Mouse (Mus musculus) heart, embryonic 13.5 days (tissue): ENCODE measurements around the gene Csgalnact2. TPM values are rescaled to one million over a fixed set of nuclear protein-coding genes. Genes with fewer than 3 reads are reported as not detected.

Experiments used
- ATAC-seq: fragments of 200-750 bp; cut with Nextera tagmentation; 2 replicates; pipeline ENCODE4 v1.8.0; 2017; ENCODE audit warnings: moderate TSS enrichment; ENCODE audit not compliant: insufficient number of reproducible peaks, low FRiP score, low TSS enrichment; ENCODE audit errors: extremely low read depth
- H3K27ac ChIP-seq: fragments of 300-500 bp; sonication (generic); replicated peaks from 2 replicates; pipeline ENCODE4 v1.5.1; 2015; ENCODE audit warnings: moderate library complexity, mild to moderate bottlenecking, inconsistent platforms
- H3K27me3 ChIP-seq: fragments of 300-500 bp; sonication (generic); replicated peaks from 2 replicates; pipeline ENCODE4 v1.6.1; 2015; ENCODE audit warnings: mild to moderate bottlenecking, inconsistent platforms
- H3K36me3 ChIP-seq: fragments of 300-500 bp; sonication (generic); 2 replicates; pipeline ENCODE4 v1.6.1; 2015; ENCODE audit warnings: mild to moderate bottlenecking, inconsistent platforms
- H3K4me1 ChIP-seq: fragments of 300-500 bp; sonication (generic); 2 replicates; pipeline ENCODE4 v1.6.1; 2015; ENCODE audit warnings: inconsistent platforms
- H3K4me2 ChIP-seq: fragments of 300-500 bp; sonication (generic); 2 replicates; pipeline ENCODE4 v1.6.1; 2015; ENCODE audit warnings: inconsistent platforms, mild to moderate bottlenecking, moderate library complexity
- H3K4me3 ChIP-seq: fragments of 300-500 bp; sonication (generic); 2 replicates; pipeline ENCODE4 v1.5.1; 2015; ENCODE audit warnings: moderate library complexity, mild to moderate bottlenecking, inconsistent platforms
- H3K9ac ChIP-seq: fragments of 300-500 bp; sonication (generic); 2 replicates; pipeline ENCODE4 v1.6.1; 2015; ENCODE audit warnings: inconsistent platforms, mild to moderate bottlenecking, moderate library complexity
- H3K9me3 ChIP-seq: fragments of 300-500 bp; sonication (generic); 2 replicates; pipeline ENCODE4 v1.6.1; 2016; ENCODE audit warnings: inconsistent platforms
- whole genome bisulfite sequencing: fragments of 180-500 bp; shearing (Covaris S2); methylation state at CpG from one replicate; pipeline ENCODE4 v1.1.7; 2015; ENCODE audit warnings: mixed read lengths; 5-methylcytosine and 5-hydroxymethylcytosine counted together
- polyA plus RNA-seq: library from polyadenylated mRNA; unstranded; fragments of >200 nt; fragmentation: Nextera tagmentation; extraction: Ambion mirVana; gene quantifications from 2 replicates; pipeline ENCODE4 v1.2.1, GENCODE M21; 2015

Gene Csgalnact2
- polyA plus RNA-seq, 1 experiment from 2014 or later = 9.7 TPM

DNA sequence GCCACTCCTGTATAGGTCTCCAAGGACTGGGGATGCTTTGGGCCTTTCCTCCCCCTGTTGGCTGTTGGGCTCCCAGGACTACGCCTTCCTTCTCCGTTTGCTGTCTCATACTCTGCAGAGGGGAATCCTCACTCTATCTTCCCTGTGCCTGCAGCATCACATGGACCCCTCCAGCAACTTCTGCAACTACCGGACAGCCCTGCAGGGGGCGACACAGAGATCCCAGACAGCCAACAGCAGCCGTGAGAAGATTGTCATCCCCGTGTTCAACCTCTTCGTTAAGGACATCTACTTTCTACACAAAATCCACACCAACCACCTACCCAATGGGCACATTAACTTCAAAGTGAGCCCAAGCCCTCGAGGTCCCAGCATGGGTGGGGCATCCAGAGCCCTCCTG is 51.0 kb downstream of the Csgalnact2 start:
- no peaks in the 10 kb centered on the region for H3K27me3 ChIP-seq
- H3K4me3 ChIP-seq = no peak overlapping the region
- WGBS = 48% methylated on average over 8 of the region's 8 CpGs
- H3K4me1 ChIP-seq = no peaks in the 10 kb centered on the region
- H3K9me3 ChIP-seq = no peaks in the 10 kb centered on the region
- no peak overlapping the region for H3K9ac ChIP-seq
- H3K36me3 ChIP-seq = no peaks in the 10 kb centered on the region
- no peak overlapping the region for H3K4me2 ChIP-seq
- no peak for ATAC-seq
- no peak overlapping the region for H3K27ac ChIP-seq

DNA sequence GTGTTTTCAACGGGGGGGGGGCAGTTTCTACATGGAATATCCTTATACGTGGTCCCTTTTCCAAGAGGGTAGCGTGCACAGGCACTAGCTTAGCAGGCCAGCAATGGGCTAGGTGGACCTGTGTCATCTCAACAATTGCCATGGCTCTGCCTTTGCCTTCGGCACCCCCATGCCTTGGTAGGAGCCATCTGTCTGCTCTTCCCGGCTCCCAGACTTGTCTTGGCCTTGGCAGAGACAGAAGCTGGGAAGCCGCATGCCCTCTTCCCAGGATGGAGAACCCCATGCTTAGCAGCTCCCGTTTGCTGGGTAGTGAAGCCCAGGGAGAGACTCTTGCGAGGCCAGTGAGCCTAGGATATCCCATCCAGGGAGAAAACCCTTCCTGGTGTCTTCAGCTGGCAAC is 54.3 kb downstream of the Csgalnact2 start:
- no peak for ATAC-seq
- H3K4me1 ChIP-seq = no peaks in the 10 kb centered on the region
- WGBS = 78% methylated on average over 8 of the region's 8 CpGs
- no peak overlapping the region for H3K27ac ChIP-seq
- H3K27me3 ChIP-seq = peaks cover 10% of the 10 kb centered on the region; the same call in 1 of the 2 replicates
- no peak overlapping the region for H3K4me2 ChIP-seq
- H3K9ac ChIP-seq = no peak overlapping the region
- no peaks in the 10 kb centered on the region for H3K9me3 ChIP-seq
- no peaks in the 10 kb centered on the region for H3K36me3 ChIP-seq
- no peak overlapping the region for H3K4me3 ChIP-seq

- no peak for ATAC-seq
- Histone ChIP-seq H3K27ac (no peak overlapping the region), H3K9ac (no peak overlapping the region), H3K4me2 (no peak overlapping the region), H3K36me3 (no peaks in the 10 kb centered on the region), H3K4me1 (no peaks in the 10 kb centered on the region), H3K4me3 (no peak overlapping the region), H3K9me3 (no peaks in the 10 kb centered on the region), H3K27me3 (peaks cover 13% of the 10 kb centered on the region; the same call in 1 of the 2 replicates)
- WGBS = 62% methylated on average over 6 of the region's 6 CpGs
Measured at GRCm38 (mm10) chr6:118083608-118084007, 55.3 kb downstream of the Csgalnact2 start.

GRCm38 (mm10) chr6:118082384-118082783 is 56.6 kb downstream of the Csgalnact2 start:
- 83% methylated on average over 3 of the region's 3 CpGs for WGBS
- H3K36me3 ChIP-seq = no peaks in the 10 kb centered on the region
- H3K9me3 ChIP-seq = no peaks in the 10 kb centered on the region
- H3K4me1 ChIP-seq = no peaks in the 10 kb centered on the region
- H3K4me3 ChIP-seq = no peak overlapping the region
- no peak for ATAC-seq
- no peak overlapping the region for H3K9ac ChIP-seq
- H3K27ac ChIP-seq = no peak overlapping the region
- peaks cover 13% of the 10 kb centered on the region; the same call in 1 of the 2 replicates for H3K27me3 ChIP-seq
- no peak overlapping the region for H3K4me2 ChIP-seq

- peaks cover 15% of the 10 kb centered on the region for H3K27me3 ChIP-seq
- ATAC-seq = no peak
- no peak overlapping the region for H3K4me3 ChIP-seq
- H3K4me2 ChIP-seq = no peak overlapping the region
- H3K4me1 ChIP-seq = peaks cover 13% of the 10 kb centered on the region
- H3K9ac ChIP-seq = no peak overlapping the region
- H3K36me3 ChIP-seq = no peaks in the 10 kb centered on the region
- H3K9me3 ChIP-seq = no peaks in the 10 kb centered on the region
- 68% methylated on average over 4 of the region's 4 CpGs for WGBS
- no peak overlapping the region for H3K27ac ChIP-seq
Measured at GRCm38 (mm10) chr6:118080711-118081110, 58.2 kb downstream of the Csgalnact2 start.

- H3K4me2 ChIP-seq = no peak overlapping the region
- H3K4me3 ChIP-seq = no peak overlapping the region
- no peaks in the 10 kb centered on the region for H3K9me3 ChIP-seq
- no peak for ATAC-seq
- peaks cover 13% of the 10 kb centered on the region for H3K4me1 ChIP-seq
- H3K27ac ChIP-seq = no peak overlapping the region
- 61% methylated on average over 10 of the region's 10 CpGs for WGBS
- H3K36me3 ChIP-seq = no peaks in the 10 kb centered on the region
- peaks cover 18% of the 10 kb centered on the region for H3K27me3 ChIP-seq
- no peak overlapping the region for H3K9ac ChIP-seq
Measured at GRCm38 (mm10) chr6:118079762-118080465, 59.0 kb downstream of the Csgalnact2 start.

DNA sequence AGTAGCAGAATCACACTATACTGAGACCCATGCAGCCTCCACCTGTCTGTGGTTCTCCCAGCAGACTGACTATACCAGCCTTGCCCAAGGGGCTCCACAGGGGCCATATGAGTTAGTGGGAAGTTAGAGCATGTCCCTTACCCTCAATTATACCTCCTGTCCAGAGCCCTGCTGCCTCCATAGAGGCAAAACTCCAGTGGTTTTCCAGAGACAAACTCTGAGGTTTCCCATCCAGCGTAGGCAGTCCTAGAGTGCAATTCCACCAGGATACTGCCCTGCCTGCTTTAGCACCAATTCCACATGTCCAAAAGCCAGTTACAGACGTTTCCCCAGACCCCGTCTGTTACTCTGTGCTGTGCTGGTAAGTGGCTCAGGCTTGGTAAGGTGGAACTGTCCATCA is 59.6 kb downstream of the Csgalnact2 start:
- WGBS = 56% methylated on average over 3 of the region's 3 CpGs
- ATAC-seq = no peak

DNA sequence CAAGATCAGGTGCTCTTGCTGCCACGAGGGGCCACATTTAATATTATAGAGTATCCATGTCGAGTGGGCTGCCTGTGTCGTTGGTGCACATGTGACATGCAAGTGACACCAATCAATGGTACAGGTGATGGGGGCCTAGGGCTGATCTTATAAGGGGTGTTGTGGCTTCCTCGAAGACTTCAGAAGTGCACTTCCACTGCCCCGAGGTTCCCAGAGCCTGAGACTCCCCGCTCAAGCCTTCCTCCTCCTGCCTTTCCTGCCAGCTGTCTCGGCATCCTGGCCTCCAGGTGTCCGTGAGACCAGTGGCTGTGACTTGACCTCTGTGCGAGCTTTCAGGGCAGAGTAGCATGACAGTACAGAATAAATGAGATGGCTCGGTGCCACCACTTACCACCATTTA is 60.2 kb downstream of the Csgalnact2 start:
- ATAC-seq = no peak
- Histone ChIP-seq H3K27ac (no peak overlapping the region), H3K36me3 (no peaks in the 10 kb centered on the region), H3K4me2 (no peak overlapping the region), H3K4me3 (no peak overlapping the region), H3K4me1 (peaks cover 23% of the 10 kb centered on the region), H3K9ac (no peak overlapping the region), H3K27me3 (peaks cover 18% of the 10 kb centered on the region), H3K9me3 (no peaks in the 10 kb centered on the region)
- 67% methylated on average over 10 of the region's 10 CpGs for WGBS

More for the DNA sequence above, 59.6 kb downstream of the Csgalnact2 start:
- peaks cover 17% of the 10 kb centered on the region for H3K4me1 ChIP-seq
- H3K9ac ChIP-seq = no peak overlapping the region
- no peak overlapping the region for H3K27ac ChIP-seq
- H3K36me3 ChIP-seq = no peaks in the 10 kb centered on the region
- H3K4me2 ChIP-seq = no peak overlapping the region
- H3K27me3 ChIP-seq = peaks cover 18% of the 10 kb centered on the region
- H3K4me3 ChIP-seq = no peak overlapping the region
- no peaks in the 10 kb centered on the region for H3K9me3 ChIP-seq

DNA sequence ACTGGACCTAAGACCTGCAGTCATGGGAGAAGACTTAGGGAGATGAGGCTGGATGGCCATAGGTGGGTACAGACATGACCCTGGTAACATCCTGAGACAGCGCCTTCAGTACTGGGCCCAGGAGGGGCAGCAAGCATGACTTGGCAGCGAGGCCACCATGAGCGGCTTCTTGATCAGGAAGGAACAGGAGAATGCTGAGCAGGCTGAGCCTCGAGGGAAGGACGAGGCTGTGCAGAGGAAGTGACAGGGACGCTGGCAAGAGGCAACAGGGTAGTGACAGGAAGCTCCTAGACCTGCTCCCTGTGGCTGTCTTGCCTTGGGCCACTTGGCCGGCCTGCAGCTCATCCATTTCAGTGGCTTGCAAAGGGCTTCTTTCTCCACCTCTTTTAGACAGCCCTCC is 61.5 kb downstream of the Csgalnact2 start:
- no peak overlapping the region for H3K4me3 ChIP-seq
- 58% methylated on average over 7 of the region's 7 CpGs for WGBS
- no peak overlapping the region for H3K27ac ChIP-seq

DNA sequence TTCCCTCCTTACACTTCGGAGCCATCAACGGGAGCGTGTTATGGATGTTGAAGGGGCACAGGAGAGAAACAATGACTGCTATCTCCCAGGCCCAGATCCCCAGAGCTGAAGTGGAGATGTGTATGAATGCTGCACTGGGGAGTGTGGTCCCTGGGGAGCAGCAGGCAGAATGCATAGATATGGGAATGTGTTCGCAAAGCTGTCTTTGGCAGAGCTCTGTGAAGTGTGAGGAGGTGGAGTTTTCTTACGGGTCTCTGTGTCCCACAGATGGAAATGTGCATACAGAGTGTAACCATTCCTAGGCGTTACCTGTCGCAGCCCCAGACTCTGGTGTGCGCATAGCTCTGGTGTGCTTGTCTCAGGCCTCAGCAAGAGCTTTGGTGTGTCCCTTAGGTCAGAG is 62.2 kb downstream of the Csgalnact2 start:
- 63% methylated on average over 8 of the region's 8 CpGs for WGBS
- no peak overlapping the region for H3K4me2 ChIP-seq
- no peak for ATAC-seq
- H3K9me3 ChIP-seq = no peaks in the 10 kb centered on the region
- H3K27me3 ChIP-seq = peaks cover 18% of the 10 kb centered on the region
- H3K36me3 ChIP-seq = no peaks in the 10 kb centered on the region
- H3K9ac ChIP-seq = no peak overlapping the region
- no peak overlapping the region for H3K4me3 ChIP-seq
- H3K4me1 ChIP-seq = peaks cover 29% of the 10 kb centered on the region
- no peak overlapping the region for H3K27ac ChIP-seq

More for the DNA sequence above, 61.5 kb downstream of the Csgalnact2 start:
- Histone ChIP-seq H3K4me1 (peaks cover 29% of the 10 kb centered on the region), H3K27me3 (peaks cover 18% of the 10 kb centered on the region), H3K9me3 (no peaks in the 10 kb centered on the region), H3K36me3 (no peaks in the 10 kb centered on the region), H3K9ac (no peak overlapping the region), H3K4me2 (no peak overlapping the region)
- no peak for ATAC-seq

GRCm38 (mm10) chr6:118076256-118076655 is 62.7 kb downstream of the Csgalnact2 start:
- H3K9ac ChIP-seq = no peak overlapping the region
- no peaks in the 10 kb centered on the region for H3K36me3 ChIP-seq
- no peaks in the 10 kb centered on the region for H3K9me3 ChIP-seq
- peaks cover 29% of the 10 kb centered on the region for H3K4me1 ChIP-seq
- no peak overlapping the region for H3K4me2 ChIP-seq
- H3K4me3 ChIP-seq = no peak overlapping the region
- peaks cover 18% of the 10 kb centered on the region for H3K27me3 ChIP-seq
- no peak overlapping the region for H3K27ac ChIP-seq
- ATAC-seq = no peak
- WGBS = 60% methylated on average over 3 of the region's 3 CpGs

DNA sequence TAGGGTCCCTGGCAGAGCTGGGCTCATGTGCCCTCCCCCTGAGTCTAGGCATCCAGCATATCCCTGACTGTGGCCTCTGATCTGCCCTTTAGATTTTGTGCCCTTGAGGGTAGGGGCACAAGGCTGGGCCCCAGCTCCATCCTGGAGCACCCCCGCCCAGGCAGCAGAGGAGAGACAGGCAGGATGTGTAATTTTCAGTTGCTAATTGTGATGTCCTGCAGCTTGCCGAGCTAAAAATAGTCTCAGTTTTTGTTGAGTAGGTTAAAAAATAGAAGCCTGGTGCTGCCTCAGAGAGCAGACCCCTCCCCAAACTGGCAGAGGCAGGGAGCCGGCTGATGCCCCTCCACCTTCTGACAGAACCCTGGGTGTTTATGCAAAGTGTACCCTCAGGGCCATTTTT is 64.8 kb downstream of the Csgalnact2 start:
- Histone ChIP-seq H3K4me3 (no peak overlapping the region), H3K9ac (peak overlapping the region; percentile 44; the same call in 1 of the 2 replicates), H3K4me1 (peaks cover 29% of the 10 kb centered on the region), H3K27me3 (peaks cover 5% of the 10 kb centered on the region), H3K9me3 (no peaks in the 10 kb centered on the region), H3K4me2 (peak overlapping the region; percentile 3; the same call in 1 of the 2 replicates), H3K27ac (peak overlapping the region; percentile 56; the same call in 1 of the 2 replicates), H3K36me3 (no peaks in the 10 kb centered on the region)
- 21% methylated on average over 3 of the region's 3 CpGs for WGBS
- ATAC-seq = no peak
